Mouse (Mus musculus) MEL (cell line): ENCODE data around the gene Gm26920. TPM values are rescaled to one million over a fixed set of nuclear protein-coding genes. Genes with fewer than 3 reads are reported as not detected.

ENCODE experiments used
- DNase-seq: peaks from one replicate; pipeline ENCODE4 v3.0.0; 2011; ENCODE audit warnings: low read depth, low spot score
- H3K27ac ChIP-seq: 2 replicates; pipeline ENCODE4 v1.5.1; 2012; ENCODE audit warnings: low read depth, mild to moderate bottlenecking, control low read depth, low read length, moderate library complexity; ENCODE audit not compliant: control insufficient read depth
- H3K27me3 ChIP-seq, 2 experiments: fragments of 150-350 bp in 1 of 2; sonication (generic) in 1 of 2; 2 replicates each; pipeline ENCODE4 v1.6.1; 2012; ENCODE audit warnings: low read length in 2 of 2, mild to moderate bottlenecking in 2 of 2, improper control_type of control experiment in 1 of 2, moderate library complexity in 1 of 2; ENCODE audit not compliant: insufficient read depth in 2 of 2, control insufficient read depth in 1 of 2
- H3K36me3 ChIP-seq, 2 experiments: 2 replicates each; pipeline ENCODE4 v1.6.1; 2012 to 2014; ENCODE audit warnings: low read length in 2 of 2, improper control_type of control experiment in 1 of 2, inconsistent platforms in 1 of 2, mild to moderate bottlenecking in 1 of 2; ENCODE audit not compliant: insufficient read depth in 2 of 2, control insufficient read depth in 1 of 2
- H3K4me1 ChIP-seq, 2 experiments: fragments of 150-350 bp in 1 of 2; sonication (generic) in 1 of 2; 2 replicates each; pipeline ENCODE4 v1.6.1; 2012; ENCODE audit warnings: low read length in 2 of 2, improper control_type of control experiment in 1 of 2, mild to moderate bottlenecking in 1 of 2; ENCODE audit not compliant: insufficient read depth in 2 of 2, control insufficient read depth in 1 of 2
- H3K4me3 ChIP-seq, 2 experiments: fragments of 150-350 bp in 1 of 2; sonication (generic) in 1 of 2; 2 replicates each; pipeline ENCODE4 v1.5.1; 2012; ENCODE audit warnings: low read depth in 2 of 2, low read length in 2 of 2, mild to moderate bottlenecking in 2 of 2, moderate library complexity in 2 of 2, control low read depth in 1 of 2, improper control_type of control experiment in 1 of 2; ENCODE audit not compliant: control insufficient read depth in 1 of 2, insufficient read depth in 1 of 2
- H3K79me2 ChIP-seq: 2 replicates; pipeline ENCODE4 v1.6.1; 2012; ENCODE audit warnings: mild to moderate bottlenecking, low read length, moderate library complexity; ENCODE audit not compliant: control insufficient read depth, poor library complexity, insufficient read depth
- H3K9ac ChIP-seq: 2 replicates; pipeline ENCODE4 v1.6.1; 2012; ENCODE audit warnings: low read depth, mild to moderate bottlenecking, control low read depth, low read length, moderate library complexity; ENCODE audit not compliant: control insufficient read depth, poor library complexity, severe bottlenecking
- H3K9me3 ChIP-seq: fragments of 150-350 bp; sonication (generic); replicated peaks from 2 replicates; pipeline ENCODE4 v1.6.1; 2012; ENCODE audit warnings: mild to moderate bottlenecking, low read length, improper control_type of control experiment, moderate library complexity; ENCODE audit not compliant: insufficient read depth
- CHD1 ChIP-seq: IDR thresholded peaks from 2 replicates; pipeline ENCODE4 v1.6.1; 2012; ENCODE audit warnings: low read depth, mild to moderate bottlenecking, inconsistent platforms, low read length, improper control_type of control experiment
- CHD2 ChIP-seq: IDR thresholded peaks from 2 replicates; pipeline ENCODE4 v1.6.1; 2011; ENCODE audit warnings: low read length, improper control_type of control experiment
- E2F4 ChIP-seq: IDR thresholded peaks from 2 replicates; pipeline ENCODE4 v1.6.1; 2011; ENCODE audit warnings: low read depth, low read length, improper control_type of control experiment, borderline replicate concordance
- ETS1 ChIP-seq: IDR thresholded peaks from 2 replicates; pipeline ENCODE4 v1.6.1; 2012; ENCODE audit warnings: low read depth, mild to moderate bottlenecking, inconsistent platforms, low read length, improper control_type of control experiment, moderate library complexity
- GATA1 ChIP-seq: IDR thresholded peaks from 2 replicates; pipeline ENCODE4 v1.6.1; 2011; ENCODE audit warnings: low read depth, low read length, improper control_type of control experiment
- HCFC1 ChIP-seq: IDR thresholded peaks from 2 replicates; pipeline ENCODE4 v1.6.1; 2012; ENCODE audit warnings: low read depth, mild to moderate bottlenecking, inconsistent platforms, low read length, improper control_type of control experiment, moderate library complexity
- KAT2A ChIP-seq: conservative IDR thresholded peaks from 2 replicates; pipeline ENCODE4 v1.6.1; 2012; ENCODE audit warnings: low read depth, low read length, improper control_type of control experiment, inconsistent platforms
- MAFK ChIP-seq: IDR thresholded peaks from 2 replicates; pipeline ENCODE4 v1.6.1; 2011; ENCODE audit warnings: low read depth, mild to moderate bottlenecking, low read length, improper control_type of control experiment, borderline replicate concordance
- MYB ChIP-seq: IDR thresholded peaks from 2 replicates; pipeline ENCODE4 v1.6.1; 2011; ENCODE audit warnings: mild to moderate bottlenecking, low read depth, low read length, improper control_type of control experiment
- NELFE ChIP-seq: IDR thresholded peaks from 2 replicates; pipeline ENCODE4 v1.6.1; 2011; ENCODE audit warnings: low read depth, low read length, improper control_type of control experiment
- POLR2AphosphoS2 ChIP-seq: IDR thresholded peaks from 2 replicates; pipeline ENCODE4 v1.6.1; 2011; ENCODE audit warnings: low read length, improper control_type of control experiment
- RAD21 ChIP-seq: IDR thresholded peaks from 2 replicates; pipeline ENCODE4 v1.6.1; 2011; ENCODE audit warnings: mild to moderate bottlenecking, low read depth, low read length, improper control_type of control experiment
- SIN3A ChIP-seq: IDR thresholded peaks from 2 replicates; pipeline ENCODE4 v1.6.1; 2012; ENCODE audit warnings: low read length, improper control_type of control experiment, inconsistent platforms
- SMC3 ChIP-seq: IDR thresholded peaks from 2 replicates; pipeline ENCODE4 v1.6.1; 2011; ENCODE audit warnings: low read depth, low read length, improper control_type of control experiment
- TBP ChIP-seq: IDR thresholded peaks from 2 replicates; pipeline ENCODE4 v1.8.0; 2011; ENCODE audit warnings: low read depth, low read length, improper control_type of control experiment
- USF1 ChIP-seq: IDR thresholded peaks from 2 replicates; pipeline ENCODE4 v1.6.1; 2014; ENCODE audit warnings: low read depth, mild to moderate bottlenecking, inconsistent platforms, low read length, improper control_type of control experiment, moderate library complexity
- ZC3H11A ChIP-seq: IDR thresholded peaks from 2 replicates; pipeline ENCODE4 v1.6.1; 2012; ENCODE audit warnings: low read depth, mild to moderate bottlenecking, inconsistent platforms, low read length, improper control_type of control experiment
- polyA plus RNA-seq, 2 experiments: library from polyadenylated mRNA; stranded (reverse) in 1 of 2; unstranded in 1 of 2; fragments of >175 nt in 1 of 2; fragments of >200 nt in 1 of 2; gene quantifications; 2 replicates each; pipeline versions ENCODE4 v1.2.1 to v1.2.4; 2012; ENCODE audit warnings: low replicate concordance in 2 of 2, low read depth in 1 of 2; ENCODE audit not compliant: insufficient read length in 2 of 2, insufficient read depth in 1 of 2, missing spikeins in 1 of 2
- total RNA-seq: library from RNA; depleted of rRNA; stranded (reverse); fragments of 300-350 nt; gene quantifications from 2 replicates; pipeline ENCODE4 v1.2.3, GENCODE M21; 2012

Gene Gm26920
- total and polyA plus RNA-seq, 3 experiments = 0.62 TPM; not detected in 2

DNA sequence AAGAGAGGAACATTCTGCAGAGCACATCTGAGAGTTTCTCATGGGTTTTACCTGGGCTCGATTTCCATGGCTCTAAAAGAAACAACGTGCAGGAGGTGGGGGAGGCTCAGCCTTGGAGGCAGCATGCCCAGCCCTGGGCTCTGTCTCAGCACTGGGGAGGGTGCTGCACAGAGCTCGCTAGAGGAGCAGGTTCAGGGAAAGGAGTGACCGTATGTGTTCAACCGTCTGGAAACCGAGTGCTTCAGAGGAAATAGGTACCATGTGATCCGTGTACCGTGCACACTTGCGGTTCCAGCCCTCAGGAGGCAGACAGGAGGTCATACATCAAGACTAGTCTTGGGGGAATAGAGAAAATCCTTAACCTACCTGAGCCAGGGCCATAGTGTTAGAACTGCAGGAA is 45.9 kb downstream of the Gm26920 start (continued):
- no peak for TF ChIP-seq KAT2A

DNA sequence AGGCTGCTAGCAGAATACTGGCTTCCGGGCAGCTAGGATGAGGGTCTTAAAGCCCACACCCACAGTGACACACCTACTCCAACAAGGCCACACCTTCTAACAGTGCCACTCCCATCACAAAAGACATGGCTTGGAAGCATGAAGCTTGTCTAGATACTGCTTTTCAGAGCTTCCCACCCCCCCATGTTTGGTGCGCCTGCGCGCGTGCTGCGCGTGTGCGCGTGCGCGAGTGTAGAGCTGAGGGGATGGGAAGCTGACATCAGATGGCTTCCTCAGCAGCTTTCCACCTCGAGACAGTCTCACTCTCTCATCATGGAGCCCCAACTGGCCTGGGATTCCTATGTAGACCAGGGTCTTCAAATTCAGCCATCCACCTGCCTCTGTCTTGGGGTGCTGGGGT is 55.9 kb downstream of the Gm26920 start:
- DNase-seq = no peak
- no peak overlapping the region for H3K4me3 ChIP-seq

DNA sequence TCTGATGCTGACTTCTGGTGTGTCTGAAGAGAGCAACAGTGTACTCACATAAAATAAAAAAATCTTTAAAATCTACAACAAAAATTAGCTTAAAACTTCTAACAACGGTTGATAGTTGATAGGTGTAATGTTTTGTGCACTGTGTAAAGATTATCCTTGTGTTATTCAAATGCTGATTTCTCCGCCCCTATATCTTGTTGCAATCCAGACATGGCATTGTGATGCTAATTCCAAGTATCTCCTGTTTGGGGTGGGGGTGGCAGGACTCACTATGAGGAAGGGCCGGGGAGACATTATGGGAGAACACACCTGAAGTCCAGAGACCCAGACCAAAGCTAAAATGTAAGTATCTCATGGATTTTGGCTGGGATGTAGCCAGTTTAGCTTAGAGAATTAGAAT is 58.8 kb downstream of the Gm26920 start:
- no peak for DNase-seq
- Histone ChIP-seq H3K9ac (no peak overlapping the region), H3K27me3 (no peaks in the 10 kb centered on the region), H3K79me2 (no peaks in the 10 kb centered on the region), H3K9me3 (no peaks in the 10 kb centered on the region)
- TF ChIP-seq USF1 (no peak), RAD21 (no peak), MAFK (no peak), CHD1 (no peak), E2F4 (no peak), MYB (no peak), SMC3 (no peak), ZC3H11A (no peak), SIN3A (no peak), TBP (no peak), NELFE (no peak), HCFC1 (no peak), CHD2 (no peak), POLR2AphosphoS2 (no peak), GATA1 (no peak)
- TF ChIP-seq, all 39 proteins: peak for 0
- Histone ChIP-seq H3K4me3 (no peak overlapping the region), H3K4me1 (peaks cover 0 to 3% of the 10 kb centered on the region in 2 experiments; a peak in 1 of 4 replicates), H3K27ac (no peak overlapping the region), H3K36me3 (peaks cover 0 to 2% of the 10 kb centered on the region in 2 experiments; a peak in 2 of 4 replicates)

More for the DNA sequence above, 55.9 kb downstream of the Gm26920 start:
- no peaks in the 10 kb centered on the region for H3K27me3 ChIP-seq
- H3K9me3 ChIP-seq = no peaks in the 10 kb centered on the region
- no peaks in the 10 kb centered on the region for H3K79me2 ChIP-seq
- no peak overlapping the region for H3K9ac ChIP-seq
- H3K36me3 ChIP-seq = peaks cover 0 to 2% of the 10 kb centered on the region in 2 experiments; a peak in 2 of 4 replicates
- H3K4me1 ChIP-seq = peaks cover 0 to 3% of the 10 kb centered on the region in 2 experiments; a peak in 1 of 4 replicates
- TF ChIP-seq MAFK (no peak), ETS1 (no peak), CHD2 (no peak)
- no peak overlapping the region for H3K27ac ChIP-seq
